Mouse (Mus musculus): ENCODE measurements around the gene Il1rapl2.
"Not testable (repeated sequence)": the region's sequence is repeated elsewhere in the genome, so short reads cannot be mapped to it uniquely, and the experiment has no call there.

Gene Il1rapl2

DNA sequence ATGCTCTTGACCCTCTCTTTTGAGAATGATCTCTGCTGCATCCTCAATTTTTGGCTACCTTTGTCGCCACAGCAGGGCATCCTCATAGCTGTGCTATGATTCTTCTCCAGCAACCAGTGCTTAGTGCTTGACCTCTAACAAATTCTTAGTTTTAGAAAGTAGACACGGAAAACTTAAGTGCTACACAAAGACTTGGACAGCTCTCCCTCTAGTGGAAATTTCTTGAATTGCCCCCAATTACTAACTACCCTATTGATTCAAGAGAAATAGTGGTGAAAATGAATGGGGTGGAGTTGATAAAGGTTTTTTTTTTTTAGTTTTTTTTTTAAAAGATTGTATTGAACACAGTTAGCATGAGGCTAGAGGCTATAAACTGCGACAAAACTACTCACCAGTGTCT lies 599.7 kb downstream of the Il1rapl2 start:
- in situ Hi-C loops (cut with MboI, MseI) = no loop called here

- in situ Hi-C loops (cut with MboI, MseI) = no loop called here
These were observed 639.1 kb downstream of the Il1rapl2 start, which contains the start of gene Tex13a for GRCm38 (mm10) chrX:138209480-138209879. Gene Tex13a, minus strand, starts transcription at chrX:138209580.

GRCm38 (mm10) chrX:138234626-138235025 lies 664.2 kb downstream of the Il1rapl2 start:
- in situ Hi-C loops (cut with MboI, MseI) = no loop called here

GRCm38 (mm10) chrX:138348736-138349135 lies 778.3 kb downstream of the Il1rapl2 start:
- in situ Hi-C loops (cut with MboI, MseI) = not testable (repeated sequence)

- in situ Hi-C loops (cut with MboI, MseI) = no loop called here
These were observed 863.4 kb downstream of the Il1rapl2 start for GRCm38 (mm10) chrX:138433794-138434193.

DNA sequence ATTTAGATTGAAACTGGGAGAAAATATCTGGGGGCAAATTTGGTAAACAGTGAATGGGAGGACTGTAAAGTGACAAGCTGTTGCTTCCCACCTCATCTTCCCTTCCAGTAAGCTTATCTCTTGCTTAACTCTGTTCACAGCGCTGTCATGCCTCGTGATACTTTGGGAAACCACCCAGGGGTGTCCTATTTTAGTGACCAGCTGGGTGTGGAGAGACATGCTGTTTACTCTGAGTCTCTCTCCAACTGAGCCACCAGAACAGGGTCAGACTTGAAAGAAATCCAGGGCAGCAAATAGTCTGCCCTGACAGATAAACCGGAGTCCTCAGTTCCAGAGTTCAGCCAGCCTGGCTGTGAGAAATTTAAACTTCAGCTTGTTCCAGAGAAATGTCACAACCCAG lies 867.5 kb downstream of the Il1rapl2 start:
- in situ Hi-C loops (cut with MboI, MseI) = no loop called here

DNA sequence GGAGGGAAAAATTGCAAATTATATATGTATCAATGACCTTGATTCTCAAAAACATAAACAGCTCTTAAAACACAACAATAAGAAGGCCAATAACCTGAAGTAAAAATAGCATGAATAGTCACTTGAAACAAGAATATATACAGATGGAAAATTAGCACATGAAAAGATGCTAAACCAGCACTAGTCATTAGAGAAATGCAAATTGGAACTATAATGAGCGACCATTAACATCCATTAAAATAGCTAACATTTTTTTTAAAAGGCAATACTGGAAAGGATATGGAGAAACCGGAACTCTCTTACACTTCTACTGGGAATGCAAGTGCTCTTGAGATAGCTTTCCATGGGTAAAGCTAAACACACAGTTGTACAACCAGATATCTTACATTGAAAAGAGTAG lies 879.4 kb downstream of the Il1rapl2 start:
- in situ Hi-C loops (cut with MboI, MseI) = no loop called here

- in situ Hi-C loops (cut with MboI, MseI) = no loop called here
These were observed 908.1 kb downstream of the Il1rapl2 start for GRCm38 (mm10) chrX:138478488-138478887.

DNA sequence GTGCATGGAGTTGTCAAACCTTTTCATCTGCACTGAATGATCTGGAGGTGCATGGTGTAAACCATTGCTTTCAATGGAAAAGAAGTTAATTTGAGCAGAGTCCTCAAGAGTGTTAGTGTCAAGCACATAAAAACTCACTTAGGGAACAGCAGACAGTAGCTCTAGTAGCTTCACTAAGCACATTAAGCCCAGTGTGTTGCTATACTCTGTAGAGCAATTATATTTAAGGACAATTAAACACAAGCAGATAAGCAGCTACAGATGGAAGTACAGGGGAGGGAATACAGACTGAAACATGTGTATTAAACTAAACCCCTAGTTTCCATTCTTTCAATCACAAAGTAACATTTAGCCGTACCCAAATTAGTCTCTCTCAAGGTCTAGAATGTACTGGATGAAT lies 930.1 kb downstream of the Il1rapl2 start:
- in situ Hi-C loops (cut with MboI, MseI) = no loop called here

GRCm38 (mm10) chrX:138505049-138505448 lies 934.6 kb downstream of the Il1rapl2 start:
- in situ Hi-C loops (cut with MboI, MseI) = no loop called here

- in situ Hi-C loops (cut with MboI, MseI) = no loop called here
These were observed 1049.7 kb downstream of the Il1rapl2 start for GRCm38 (mm10) chrX:138620106-138620505.

- in situ Hi-C loops (cut with MboI, MseI) = no loop called here
These were observed 1054.9 kb downstream of the Il1rapl2 start for GRCm38 (mm10) chrX:138625311-138625710.

GRCm38 (mm10) chrX:138722372-138722771 lies 1152.0 kb downstream of the Il1rapl2 start:
- in situ Hi-C loops (cut with MboI, MseI) = no loop called here

- in situ Hi-C loops (cut with MboI, MseI) = no loop called here
These were observed 1230.5 kb downstream of the Il1rapl2 start for GRCm38 (mm10) chrX:138800958-138801357.

GRCm38 (mm10) chrX:138831876-138832275 lies 1261.5 kb downstream of the Il1rapl2 start:
- in situ Hi-C loops (cut with MboI, MseI) = no loop called here

DNA sequence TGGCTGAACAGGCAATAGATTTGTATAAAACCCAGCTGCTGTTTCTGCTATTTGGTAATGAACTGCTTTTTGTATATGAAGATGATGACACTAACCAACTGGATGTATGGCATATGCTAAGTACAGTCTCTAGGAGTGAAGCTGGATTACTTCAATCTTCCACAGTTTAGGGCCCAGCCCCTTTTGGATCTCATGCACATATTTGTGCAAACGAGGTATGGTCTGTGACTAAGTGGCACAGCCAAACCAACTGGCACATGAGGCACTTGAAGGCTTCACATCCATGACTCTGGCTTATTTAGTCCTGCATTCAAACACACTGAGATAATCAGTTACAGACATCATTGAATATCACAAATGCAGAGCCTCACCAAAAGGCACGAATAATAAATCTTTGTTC lies 1263.5 kb downstream of the Il1rapl2 start:
- in situ Hi-C loops (cut with MboI, MseI) = no loop called here

DNA sequence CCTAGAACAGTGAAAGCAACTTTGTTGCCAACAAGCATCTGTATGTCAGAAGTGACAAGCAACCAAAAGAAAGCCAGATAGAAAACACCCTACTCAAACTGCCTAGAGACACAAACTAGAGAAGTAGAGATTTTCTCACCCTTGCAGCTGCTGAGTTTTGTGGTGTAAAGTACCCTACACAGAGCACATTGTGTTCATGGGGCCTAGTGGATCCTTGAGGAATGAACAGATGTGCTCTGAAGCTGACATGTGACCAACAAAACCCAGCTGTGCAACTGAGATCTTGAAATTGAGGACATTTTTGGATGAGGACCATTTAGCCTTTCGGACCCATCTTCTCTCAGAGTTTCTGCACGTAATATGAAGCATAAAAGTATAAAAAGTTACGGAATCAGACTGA lies 1268.0 kb downstream of the Il1rapl2 start:
- in situ Hi-C loops (cut with MboI, MseI) = no loop called here

Data from T-helper 2 cell (primary cell).